Mouse (Mus musculus) heart, embryonic 13.5 days (tissue): ENCODE data around the gene Lpar1. TPM values are rescaled to one million over a fixed set of nuclear protein-coding genes. Genes with fewer than 3 reads are reported as not detected.

Experiments used
- ATAC-seq: fragments of 200-750 bp; cut with Nextera tagmentation; 2 replicates; pipeline ENCODE4 v1.8.0; 2017; ENCODE audit warnings: moderate TSS enrichment; ENCODE audit not compliant: insufficient number of reproducible peaks, low FRiP score, low TSS enrichment; ENCODE audit errors: extremely low read depth
- H3K27ac ChIP-seq: fragments of 300-500 bp; sonication (generic); replicated peaks from 2 replicates; pipeline ENCODE4 v1.5.1; 2015; ENCODE audit warnings: moderate library complexity, mild to moderate bottlenecking, inconsistent platforms
- H3K27me3 ChIP-seq: fragments of 300-500 bp; sonication (generic); replicated peaks from 2 replicates; pipeline ENCODE4 v1.6.1; 2015; ENCODE audit warnings: mild to moderate bottlenecking, inconsistent platforms
- H3K36me3 ChIP-seq: fragments of 300-500 bp; sonication (generic); 2 replicates; pipeline ENCODE4 v1.6.1; 2015; ENCODE audit warnings: mild to moderate bottlenecking, inconsistent platforms
- H3K4me1 ChIP-seq: fragments of 300-500 bp; sonication (generic); 2 replicates; pipeline ENCODE4 v1.6.1; 2015; ENCODE audit warnings: inconsistent platforms
- H3K4me2 ChIP-seq: fragments of 300-500 bp; sonication (generic); 2 replicates; pipeline ENCODE4 v1.6.1; 2015; ENCODE audit warnings: inconsistent platforms, mild to moderate bottlenecking, moderate library complexity
- H3K4me3 ChIP-seq: fragments of 300-500 bp; sonication (generic); 2 replicates; pipeline ENCODE4 v1.5.1; 2015; ENCODE audit warnings: moderate library complexity, mild to moderate bottlenecking, inconsistent platforms
- H3K9ac ChIP-seq: fragments of 300-500 bp; sonication (generic); 2 replicates; pipeline ENCODE4 v1.6.1; 2015; ENCODE audit warnings: inconsistent platforms, mild to moderate bottlenecking, moderate library complexity
- H3K9me3 ChIP-seq: fragments of 300-500 bp; sonication (generic); 2 replicates; pipeline ENCODE4 v1.6.1; 2016; ENCODE audit warnings: inconsistent platforms
- WGBS: fragments of 180-500 bp; shearing (Covaris S2); methylation state at CpG from one replicate; pipeline ENCODE4 v1.1.7; 2015; ENCODE audit warnings: mixed read lengths; 5-methylcytosine and 5-hydroxymethylcytosine counted together
- polyA plus RNA-seq: library from polyadenylated mRNA; unstranded; fragments of >200 nt; fragmentation: Nextera tagmentation; extraction: Ambion mirVana; gene quantifications from 2 replicates; pipeline ENCODE4 v1.2.1, GENCODE M21; 2015

Lpar1 gene
- 13.0 and 14.8 TPM in 2 replicates for polyA plus RNA-seq

DNA sequence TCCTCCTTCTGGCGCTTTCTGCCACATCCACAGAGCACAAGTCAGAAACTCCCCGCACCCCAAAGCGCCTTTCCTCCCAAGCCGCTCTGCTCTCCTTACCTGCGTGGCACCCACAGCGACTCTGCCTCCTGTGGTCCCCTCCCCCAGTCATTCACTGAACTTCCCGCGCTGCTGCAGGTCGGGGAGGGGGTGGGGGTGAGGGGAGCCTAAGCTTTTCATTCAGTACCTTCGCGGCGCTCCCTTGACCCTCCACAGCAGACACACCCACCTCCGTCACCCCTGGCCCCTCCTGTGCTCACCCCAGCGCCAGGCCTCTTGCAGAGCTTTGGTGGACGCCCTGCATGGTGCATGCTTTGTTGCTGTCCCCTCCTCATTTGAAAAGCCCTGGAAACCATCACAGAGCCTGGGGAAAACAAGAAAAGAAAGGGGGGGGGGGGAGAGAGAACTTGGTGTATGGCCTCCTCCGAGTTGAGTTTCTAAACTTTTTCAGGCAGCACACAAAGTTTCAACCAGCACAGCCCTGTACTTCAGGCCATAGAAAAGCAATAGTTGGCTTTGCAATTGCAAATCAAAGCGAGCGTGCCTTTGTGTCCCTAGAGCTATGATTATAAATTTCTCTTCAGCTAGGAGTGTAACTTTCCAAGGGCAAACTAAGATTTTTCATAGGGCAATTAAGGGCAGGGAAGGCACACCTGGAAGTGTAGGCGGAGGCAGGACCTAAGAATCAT is at the start of gene Lpar1:
Gene Lpar1, minus strand, starts transcription at position 268 of the 728 bp plus-strand sequence.
- peaks cover 7% of the 10 kb centered on the region for H3K4me1 ChIP-seq
- H3K36me3 ChIP-seq: no peaks in the 10 kb centered on the region
- H3K4me3 ChIP-seq: peak within 1 kb of the TSS; percentile 82
- H3K27me3 ChIP-seq: no peaks in the 10 kb centered on the region
- WGBS: 7% methylated on average over 19 of the region's 19 CpGs
- H3K9me3 ChIP-seq: no peaks in the 10 kb centered on the region
- ATAC-seq: peak; percentile 14; the same call in 1 of the 2 replicates
- peak within 1 kb of the TSS; percentile 86 for H3K9ac ChIP-seq
- peak within 1 kb of the TSS; percentile 69 for H3K27ac ChIP-seq
- H3K4me2 ChIP-seq: peak within 1 kb of the TSS; percentile 94

DNA sequence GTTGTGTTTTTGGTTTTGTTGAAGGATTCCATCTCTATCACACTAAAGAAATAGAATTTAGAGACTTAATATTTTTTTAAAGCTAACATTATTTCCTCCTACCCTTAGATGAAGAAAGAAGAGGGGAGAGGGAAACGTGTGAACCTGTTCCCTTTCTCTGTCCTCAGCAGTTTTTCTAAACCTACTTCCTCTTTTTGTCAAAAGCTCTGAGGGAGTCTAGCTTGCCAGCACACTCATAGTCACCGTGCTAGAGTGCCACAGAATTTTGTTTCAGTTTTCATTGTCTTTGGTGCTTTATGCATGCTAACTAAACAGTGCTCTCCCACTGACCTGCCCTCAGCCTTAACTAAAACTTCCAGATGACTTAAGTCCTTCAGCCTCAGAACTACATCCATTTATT is 32.2 kb upstream of the Lpar1 start:
- ATAC-seq: no peak

DNA sequence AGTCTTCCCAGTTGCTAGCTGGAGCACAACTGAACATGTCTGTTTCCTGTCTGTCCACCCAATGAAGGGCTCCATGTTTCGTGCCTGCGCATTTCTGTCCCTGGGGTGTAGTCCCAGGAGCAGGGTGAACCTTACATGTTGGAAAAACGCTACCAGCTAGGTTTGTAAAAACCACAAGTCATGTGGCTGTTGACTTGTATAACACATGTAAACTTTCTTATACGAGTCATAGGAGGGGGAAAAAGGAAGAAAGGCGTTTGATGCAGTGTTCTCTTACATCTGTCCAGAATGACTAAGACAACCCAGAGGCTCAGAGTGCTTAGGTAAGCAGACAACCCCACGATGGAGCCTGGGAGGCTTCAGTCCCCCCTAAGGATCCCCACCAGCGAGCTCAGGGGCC is 27.5 kb upstream of the Lpar1 start:
- ATAC-seq: no peak
- Histone ChIP-seq H3K9ac (no peak overlapping the region), H3K27me3 (no peaks in the 10 kb centered on the region), H3K4me2 (no peak overlapping the region), H3K4me3 (no peak overlapping the region), H3K4me1 (peaks cover 7% of the 10 kb centered on the region), H3K36me3 (no peaks in the 10 kb centered on the region), H3K9me3 (no peaks in the 10 kb centered on the region), H3K27ac (no peak overlapping the region)
- WGBS: 69% methylated on average over 7 of the region's 7 CpGs

More for the DNA sequence above, 32.2 kb upstream of the Lpar1 start:
- 59% methylated on average over 2 of the region's 2 CpGs for WGBS
- Histone ChIP-seq H3K27ac (no peak overlapping the region), H3K4me3 (no peak overlapping the region), H3K4me1 (no peaks in the 10 kb centered on the region), H3K9ac (no peak overlapping the region), H3K9me3 (no peaks in the 10 kb centered on the region), H3K27me3 (no peaks in the 10 kb centered on the region), H3K4me2 (no peak overlapping the region), H3K36me3 (no peaks in the 10 kb centered on the region)

DNA sequence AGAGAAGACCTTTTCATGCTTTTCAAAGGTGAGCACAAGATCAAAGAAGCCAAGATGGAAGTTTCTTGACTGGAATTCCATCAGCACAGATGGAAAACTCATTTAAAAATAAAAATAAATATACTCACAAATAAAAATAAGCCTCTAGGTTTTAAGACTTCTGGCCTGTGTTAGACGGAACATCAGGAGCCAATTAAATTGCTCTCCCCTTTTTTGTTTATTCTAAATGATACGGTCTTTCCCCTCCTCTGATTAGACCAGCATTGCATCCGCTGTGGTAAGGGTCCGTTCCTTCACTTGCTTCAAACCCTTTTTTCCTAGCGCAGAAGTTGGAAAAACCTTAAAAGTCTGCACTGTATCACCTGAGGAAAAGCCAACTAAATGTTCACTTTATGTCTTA is 26.8 kb upstream of the Lpar1 start:
- no peaks in the 10 kb centered on the region for H3K9me3 ChIP-seq
- no peaks in the 10 kb centered on the region for H3K27me3 ChIP-seq
- H3K27ac ChIP-seq: no peak overlapping the region
- no peaks in the 10 kb centered on the region for H3K36me3 ChIP-seq
- ATAC-seq: no peak
- 82% methylated on average over 5 of the region's 5 CpGs for WGBS
- H3K4me3 ChIP-seq: no peak overlapping the region
- no peak overlapping the region for H3K9ac ChIP-seq
- no peak overlapping the region for H3K4me2 ChIP-seq
- peaks cover 7% of the 10 kb centered on the region for H3K4me1 ChIP-seq

DNA sequence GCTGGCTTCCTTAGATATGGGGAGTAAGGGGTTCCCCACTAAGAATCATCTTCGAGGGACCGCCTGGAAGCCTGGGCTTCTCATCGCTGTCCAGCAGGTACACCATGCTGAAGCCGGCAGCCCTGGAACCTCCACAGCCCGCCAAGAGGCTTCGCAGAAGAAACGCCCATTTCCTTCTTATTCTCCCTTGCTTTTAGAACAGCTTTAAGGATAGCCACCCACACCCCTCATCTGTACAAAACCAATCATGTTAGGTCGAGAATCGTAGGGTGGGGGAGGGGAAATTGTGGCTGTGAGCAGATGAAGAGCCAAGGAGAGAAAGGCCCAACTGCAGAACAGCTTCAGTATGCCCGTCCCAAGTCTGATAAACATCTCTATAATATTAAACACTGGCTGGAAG is 26.4 kb upstream of the Lpar1 start:
- no peaks in the 10 kb centered on the region for H3K9me3 ChIP-seq
- H3K27me3 ChIP-seq: no peaks in the 10 kb centered on the region
- no peak overlapping the region for H3K9ac ChIP-seq
- H3K27ac ChIP-seq: no peak overlapping the region
- H3K4me3 ChIP-seq: no peak overlapping the region
- H3K36me3 ChIP-seq: no peaks in the 10 kb centered on the region
- no peak overlapping the region for H3K4me2 ChIP-seq
- ATAC-seq: no peak
- WGBS: 71% methylated on average over 10 of the region's 10 CpGs
- H3K4me1 ChIP-seq: peaks cover 7% of the 10 kb centered on the region

DNA sequence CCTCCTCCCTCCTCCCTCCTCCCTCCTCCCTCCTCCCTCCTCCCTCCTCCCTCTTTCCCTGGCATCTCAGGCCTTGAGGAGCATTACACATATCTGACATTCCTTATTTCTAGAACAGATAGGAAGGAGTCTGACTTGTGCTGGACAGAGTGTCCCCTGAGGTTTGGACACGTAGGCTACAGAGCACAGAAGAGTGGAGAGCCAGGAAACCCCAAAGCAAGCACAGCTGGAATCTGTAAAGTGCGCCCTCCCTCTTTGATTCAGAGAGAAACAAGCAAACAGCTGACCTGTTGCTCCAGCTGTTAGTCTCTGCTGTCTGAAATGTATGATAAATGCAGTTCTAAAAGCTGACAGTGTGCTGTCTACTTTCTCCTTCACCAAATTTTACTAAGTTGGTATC is 24.8 kb upstream of the Lpar1 start:
- H3K9ac ChIP-seq: no peak overlapping the region
- no peak overlapping the region for H3K4me3 ChIP-seq
- ATAC-seq: no peak
- peaks cover 7% of the 10 kb centered on the region for H3K4me1 ChIP-seq
- no peak overlapping the region for H3K27ac ChIP-seq
- no peaks in the 10 kb centered on the region for H3K27me3 ChIP-seq
- WGBS: 12% methylated on average over 2 of the region's 2 CpGs
- H3K36me3 ChIP-seq: no peaks in the 10 kb centered on the region
- H3K9me3 ChIP-seq: no peaks in the 10 kb centered on the region
- no peak overlapping the region for H3K4me2 ChIP-seq

DNA sequence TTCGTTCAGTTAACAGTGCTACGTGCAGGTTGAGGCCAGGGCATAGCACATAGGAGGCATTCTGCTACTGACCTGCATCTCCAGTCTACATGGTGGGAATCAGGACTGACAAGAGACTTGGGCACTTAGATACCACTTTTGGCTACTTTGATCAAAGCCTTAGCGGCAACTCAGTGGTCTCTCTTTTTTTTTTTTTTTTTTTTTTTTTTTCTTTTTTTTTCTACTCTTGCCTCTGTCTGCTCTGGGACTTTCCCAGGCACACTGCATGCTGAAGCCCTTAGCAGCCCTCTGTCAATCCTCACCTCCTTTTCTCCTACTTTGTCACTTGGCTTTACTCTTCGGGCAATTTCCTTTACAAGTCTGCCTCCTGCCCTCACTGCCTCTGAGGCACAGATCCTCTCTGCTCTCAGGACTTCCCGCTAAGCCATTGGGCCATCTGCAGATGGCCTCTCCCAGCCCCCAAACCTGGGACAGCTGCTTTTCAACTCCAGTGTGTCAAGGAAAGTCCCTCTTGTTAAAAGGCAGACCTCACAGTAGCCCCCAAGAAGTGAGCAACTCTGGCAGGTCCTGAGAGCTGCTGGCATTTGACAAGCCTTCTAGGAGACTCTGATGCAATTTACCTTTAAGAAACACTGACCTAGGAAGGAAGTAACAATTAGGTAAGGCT is 23.8 kb upstream of the Lpar1 start:
- Histone ChIP-seq H3K27ac (no peak overlapping the region), H3K9ac (no peak overlapping the region), H3K27me3 (no peaks in the 10 kb centered on the region), H3K9me3 (no peaks in the 10 kb centered on the region), H3K4me1 (peaks cover 7% of the 10 kb centered on the region), H3K36me3 (no peaks in the 10 kb centered on the region), H3K4me2 (no peak overlapping the region), H3K4me3 (no peak overlapping the region)
- no peak for ATAC-seq
- WGBS: 36% methylated on average over 5 of the region's 5 CpGs

DNA sequence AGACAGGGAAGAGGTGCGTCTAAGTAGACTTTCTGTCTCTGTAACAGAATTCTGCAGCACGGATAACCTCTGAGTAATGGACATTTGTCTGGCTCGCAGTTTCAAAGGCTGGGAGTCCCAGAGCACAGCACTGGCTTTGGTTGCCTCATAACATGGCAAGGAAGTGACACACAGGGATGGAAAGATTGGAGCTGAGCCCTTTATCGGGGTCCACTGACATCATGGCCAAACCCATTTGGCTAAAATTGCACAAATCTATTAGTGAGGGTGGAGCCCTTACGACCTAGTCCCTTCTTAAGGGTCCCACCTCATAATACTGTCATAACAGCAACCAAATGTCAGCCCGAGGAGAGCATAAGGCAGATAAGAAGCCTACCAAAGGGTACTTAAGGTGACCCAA is 22.1 kb upstream of the Lpar1 start:
- Histone ChIP-seq H3K9me3 (no peaks in the 10 kb centered on the region), H3K4me2 (no peak overlapping the region), H3K4me1 (peaks cover 15% of the 10 kb centered on the region), H3K36me3 (no peaks in the 10 kb centered on the region), H3K9ac (no peak overlapping the region), H3K27me3 (no peaks in the 10 kb centered on the region), H3K4me3 (no peak overlapping the region), H3K27ac (no peak overlapping the region)
- WGBS: 68% methylated on average over 6 of the region's 6 CpGs
- no peak for ATAC-seq

DNA sequence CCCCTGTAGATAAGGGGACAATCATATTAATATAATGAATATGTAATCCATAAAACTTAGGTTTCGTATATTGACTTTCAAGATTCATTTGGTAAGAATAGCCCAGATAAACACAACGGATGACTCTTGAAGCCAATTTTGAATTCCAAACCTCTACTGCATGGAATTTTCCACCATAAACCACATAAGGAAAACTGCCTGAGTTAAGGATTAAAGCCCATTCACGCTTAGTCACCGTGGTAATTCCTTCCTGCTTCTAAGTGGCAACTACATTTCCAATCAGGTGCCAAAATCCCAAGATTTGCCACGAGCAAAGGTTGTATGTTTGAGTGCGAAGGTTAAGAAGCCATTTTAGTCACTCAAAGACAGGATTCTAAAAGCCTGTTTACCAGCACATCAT is 20.3 kb upstream of the Lpar1 start:
- 66% methylated on average over 6 of the region's 6 CpGs for WGBS
- no peak overlapping the region for H3K4me2 ChIP-seq
- no peaks in the 10 kb centered on the region for H3K36me3 ChIP-seq
- no peak overlapping the region for H3K27ac ChIP-seq
- peaks cover 15% of the 10 kb centered on the region for H3K4me1 ChIP-seq
- H3K9ac ChIP-seq: no peak overlapping the region
- no peak for ATAC-seq
- H3K9me3 ChIP-seq: no peaks in the 10 kb centered on the region
- H3K27me3 ChIP-seq: no peaks in the 10 kb centered on the region
- no peak overlapping the region for H3K4me3 ChIP-seq

DNA sequence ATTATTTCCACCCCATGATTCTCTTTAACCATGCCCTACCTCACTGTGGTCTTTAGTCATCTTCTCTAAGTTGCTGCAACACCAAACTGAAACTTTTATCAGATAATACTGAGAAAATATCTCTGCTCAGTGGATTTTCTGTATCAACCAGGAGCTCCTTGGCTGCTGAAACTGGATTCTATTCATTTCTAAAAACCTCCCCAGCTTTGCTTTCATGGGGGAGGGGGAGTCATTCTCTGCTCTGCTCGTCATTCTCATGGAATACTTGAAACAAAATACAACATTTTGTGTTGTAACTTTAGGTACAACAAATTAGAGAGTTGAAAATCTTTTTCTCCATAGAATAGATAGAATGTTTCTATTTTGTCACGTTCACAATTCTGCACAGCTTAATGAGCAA is 18.7 kb upstream of the Lpar1 start:
- Histone ChIP-seq H3K27ac (no peak overlapping the region), H3K36me3 (no peaks in the 10 kb centered on the region), H3K4me3 (no peak overlapping the region), H3K4me1 (peaks cover 8% of the 10 kb centered on the region), H3K4me2 (no peak overlapping the region), H3K27me3 (no peaks in the 10 kb centered on the region), H3K9me3 (no peaks in the 10 kb centered on the region), H3K9ac (no peak overlapping the region)
- no peak for ATAC-seq
- 61% methylated on average over 2 of the region's 2 CpGs for WGBS

DNA sequence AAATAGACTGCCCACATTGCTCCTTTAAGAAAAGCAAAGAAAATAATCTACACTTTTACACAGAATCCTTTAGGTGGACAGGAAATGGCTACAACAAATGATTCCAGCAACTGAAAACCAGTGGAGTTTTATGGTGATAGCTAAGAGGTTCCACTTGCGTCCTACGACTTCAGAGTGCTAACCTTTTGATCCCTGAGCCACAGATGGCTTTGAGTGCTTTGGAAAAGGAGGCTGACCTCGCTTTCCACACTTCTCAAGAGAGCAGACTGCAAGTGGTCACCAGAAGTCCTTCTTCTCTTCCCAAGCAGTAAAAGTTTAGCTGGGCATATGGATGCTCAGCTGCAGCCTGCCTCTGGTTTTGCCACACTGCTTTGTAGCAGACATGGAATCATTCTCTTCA is 18.0 kb upstream of the Lpar1 start:
- H3K27me3 ChIP-seq: no peaks in the 10 kb centered on the region
- H3K4me1 ChIP-seq: peaks cover 8% of the 10 kb centered on the region
- H3K36me3 ChIP-seq: no peaks in the 10 kb centered on the region
- no peaks in the 10 kb centered on the region for H3K9me3 ChIP-seq
- H3K4me2 ChIP-seq: no peak overlapping the region
- ATAC-seq: no peak
- H3K4me3 ChIP-seq: no peak overlapping the region
- no peak overlapping the region for H3K27ac ChIP-seq
- 12% methylated on average over 3 of the region's 3 CpGs for WGBS
- no peak overlapping the region for H3K9ac ChIP-seq

DNA sequence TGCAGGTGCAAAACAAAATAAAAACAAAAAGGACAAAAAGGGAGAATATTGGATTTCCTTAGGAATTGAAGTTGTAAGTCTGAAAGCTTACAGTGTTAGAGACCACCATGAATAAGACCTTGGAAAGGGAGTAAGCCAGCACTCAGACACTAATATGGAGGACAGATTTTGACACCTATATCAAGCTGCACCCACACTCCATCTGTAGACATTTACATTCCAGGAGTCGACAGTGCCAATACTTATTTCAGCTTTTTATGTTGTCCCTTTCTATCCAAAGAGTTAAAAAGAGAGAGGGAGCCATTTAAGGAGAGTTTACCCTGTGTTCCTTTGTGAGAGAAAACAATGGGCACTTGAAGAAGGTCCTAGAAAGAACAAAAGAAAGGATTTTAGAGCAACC is 17.5 kb upstream of the Lpar1 start:
- no peak for ATAC-seq
- Histone ChIP-seq H3K4me2 (no peak overlapping the region), H3K9ac (no peak overlapping the region), H3K36me3 (no peaks in the 10 kb centered on the region), H3K27me3 (no peaks in the 10 kb centered on the region), H3K4me1 (peaks cover 8% of the 10 kb centered on the region), H3K4me3 (no peak overlapping the region), H3K27ac (no peak overlapping the region), H3K9me3 (no peaks in the 10 kb centered on the region)
- WGBS: 67% methylated on average over 1 of the region's 1 CpGs
